Mouse (Mus musculus): ENCODE results near the gene Por.

The Por gene

GRCm38 (mm10) chr5:135730278-135730677 is 60.4 kb downstream of the Por start:
- DNase-seq: no peak

GRCm38 (mm10) chr5:135730916-135731315 is 61.1 kb downstream of the Por start:
- DNase-seq: no peak

- DNase-seq: no peak
Observed at GRCm38 (mm10) chr5:135731322-135731721, 61.5 kb downstream of the Por start.

GRCm38 (mm10) chr5:135733071-135733470 is 63.2 kb downstream of the Por start:
- no peak for DNase-seq

GRCm38 (mm10) chr5:135734057-135734680 is 64.3 kb downstream of the Por start:
- no peak for DNase-seq

GRCm38 (mm10) chr5:135735741-135736140 is 65.9 kb downstream of the Por start:
- DNase-seq: no peak

GRCm38 (mm10) chr5:135736544-135736943 is 66.7 kb downstream of the Por start:
- DNase-seq: no peak

- no peak for DNase-seq
Observed at GRCm38 (mm10) chr5:135737154-135737553, 67.3 kb downstream of the Por start.

- DNase-seq: no peak
Observed at GRCm38 (mm10) chr5:135738266-135738665, 68.4 kb downstream of the Por start.

GRCm38 (mm10) chr5:135742156-135742555 is 72.3 kb downstream of the Por start:
- no peak for DNase-seq

- peak; percentile 45 for DNase-seq
Observed at GRCm38 (mm10) chr5:135742941-135743740, 73.3 kb downstream of the Por start.

- DNase-seq: peak; percentile 96
Observed at GRCm38 (mm10) chr5:135743741-135744609, 74.1 kb downstream of the Por start, which contains the start of gene Tmem120a. Gene Tmem120a (minus strand): TSS chr5:135744448.

GRCm38 (mm10) chr5:135744742-135745141 is 74.9 kb downstream of the Por start:
- no peak for DNase-seq

- DNase-seq: no peak
Observed at GRCm38 (mm10) chr5:135751041-135751440, 81.2 kb downstream of the Por start.

GRCm38 (mm10) chr5:135751595-135751994 is 81.8 kb downstream of the Por start:
- DNase-seq: no peak

GRCm38 (mm10) chr5:135761881-135762280 is 92.0 kb downstream of the Por start:
- no peak for DNase-seq

GRCm38 (mm10) chr5:135763526-135763925 is 93.7 kb downstream of the Por start:
- DNase-seq: peak; percentile 83

GRCm38 (mm10) chr5:135764971-135765370 is 95.1 kb downstream of the Por start:
- no peak for DNase-seq

GRCm38 (mm10) chr5:135772519-135772918 is 102.7 kb downstream of the Por start:
- DNase-seq: no peak

GRCm38 (mm10) chr5:135776546-135776945 is 106.7 kb downstream of the Por start:
- no peak for DNase-seq

- no peak for DNase-seq
Observed at GRCm38 (mm10) chr5:135777796-135778470, 108.1 kb downstream of the Por start, which contains the start of gene Styxl1. Gene Styxl1 (minus strand): TSS chr5:135778385.

Data from lung, postnatal 14 days (tissue).